Mouse (Mus musculus): ENCODE data around the gene Pde4b. TPM values are rescaled to one million over a fixed set of nuclear protein-coding genes. Genes with fewer than 3 reads are reported as not detected.

The Pde4b gene
- polyA plus RNA-seq, 1 experiment from 2014 or later = 6.2 TPM

DNA sequence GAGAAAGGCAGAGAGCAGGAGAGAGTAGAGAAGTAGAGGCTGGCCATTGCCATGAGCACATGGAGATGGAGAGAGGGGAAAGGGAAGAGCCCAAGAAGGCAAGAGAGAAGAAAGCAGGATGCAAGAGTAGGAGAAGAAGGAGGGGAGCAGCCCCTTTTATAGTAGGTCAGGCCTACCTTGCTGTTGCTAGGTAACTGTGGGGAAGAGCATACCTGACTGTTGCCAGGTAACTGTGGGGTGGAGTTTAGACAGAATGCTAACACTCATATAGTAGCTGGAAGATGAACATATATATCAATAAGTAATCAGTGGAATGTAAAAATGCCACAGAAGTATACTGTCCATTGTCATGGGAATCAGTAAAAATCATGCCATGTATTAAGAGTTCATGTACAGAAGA is 172.9 kb downstream of the Pde4b start:
- Histone ChIP-seq H3K9me3 (replicated peaks) (no peaks in the 10 kb centered on the region), H3K36me3 (no peaks in the 10 kb centered on the region), H3K4me3 (no peak overlapping the region), H3K27ac (no peak overlapping the region), H3K4me1 (peaks cover 1% of the 10 kb centered on the region; the same call in 1 of the 2 replicates), H3K27me3 (ENCODE audit: low read depth, poor library complexity, severe bottlenecking) (no peaks in the 10 kb centered on the region)
- no peak for DNase-seq (ENCODE audit: low spot score)

- Histone ChIP-seq H3K9me3 (replicated peaks) (no peaks in the 10 kb centered on the region), H3K27me3 (ENCODE audit: low read depth, poor library complexity, severe bottlenecking) (no peaks in the 10 kb centered on the region), H3K4me1 (no peaks in the 10 kb centered on the region), H3K4me3 (no peak overlapping the region), H3K36me3 (no peaks in the 10 kb centered on the region), H3K27ac (no peak overlapping the region)
- 87% methylated on average over 3 of the region's 3 CpGs for WGBS
- DNase-seq (ENCODE audit: low spot score) = no peak
Measured at GRCm38 (mm10) chr4:102272313-102272712, 185.0 kb downstream of the Pde4b start.

DNA sequence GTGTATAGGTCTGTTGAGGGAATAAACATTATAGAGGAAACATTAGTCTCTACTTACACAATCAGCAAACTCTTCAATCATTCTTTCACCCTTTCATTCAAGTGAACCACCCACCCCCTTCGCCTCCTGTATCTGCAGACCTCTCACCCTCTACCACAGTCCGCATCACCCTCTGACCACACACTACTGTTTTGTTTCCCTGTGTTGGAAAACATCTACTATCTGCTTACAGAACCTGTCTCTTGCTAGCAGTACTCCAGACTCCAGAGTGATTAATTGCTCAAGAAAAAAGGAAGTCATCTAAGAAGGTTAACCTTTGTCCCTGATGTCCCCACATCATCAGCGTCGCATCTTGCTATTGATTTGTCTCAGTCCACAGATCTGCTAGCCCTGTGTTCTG is 185.4 kb downstream of the Pde4b start:
- no peaks in the 10 kb centered on the region for H3K27me3 ChIP-seq (ENCODE audit: low read depth, poor library complexity, severe bottlenecking)
- no peak overlapping the region for H3K4me3 ChIP-seq
- DNase-seq (ENCODE audit: low spot score) = no peak
- H3K36me3 ChIP-seq = no peaks in the 10 kb centered on the region
- H3K4me1 ChIP-seq = no peaks in the 10 kb centered on the region
- no peaks in the 10 kb centered on the region for H3K9me3 ChIP-seq (replicated peaks)
- H3K27ac ChIP-seq = no peak overlapping the region
- 74% methylated on average over 4 of the region's 4 CpGs for WGBS

DNA sequence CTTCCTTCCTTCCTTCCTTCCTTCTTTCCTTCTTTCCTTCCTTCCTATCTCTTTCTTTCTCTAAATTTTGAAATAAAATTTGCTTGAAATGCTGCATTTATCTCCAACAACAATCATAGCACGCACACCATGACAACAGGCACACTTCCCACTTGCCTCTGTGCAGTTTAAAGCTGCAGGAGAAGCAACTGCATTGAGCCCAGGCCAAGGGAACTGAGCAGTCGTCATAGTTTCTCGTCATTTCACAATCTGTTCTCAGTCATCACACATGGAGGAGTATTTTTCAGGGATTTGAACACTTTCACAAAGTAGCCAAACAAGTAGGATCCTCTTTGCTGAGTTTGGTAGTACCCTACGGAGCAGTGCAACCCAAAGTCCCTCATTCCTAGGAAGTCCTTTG is 188.4 kb downstream of the Pde4b start:
- H3K9me3 ChIP-seq (replicated peaks) = no peaks in the 10 kb centered on the region
- DNase-seq (ENCODE audit: low spot score) = no peak
- H3K27me3 ChIP-seq (ENCODE audit: low read depth, poor library complexity, severe bottlenecking) = no peaks in the 10 kb centered on the region
- H3K4me1 ChIP-seq = no peaks in the 10 kb centered on the region
- no peak overlapping the region for H3K27ac ChIP-seq
- 81% methylated on average over 4 of the region's 4 CpGs for WGBS
- no peaks in the 10 kb centered on the region for H3K36me3 ChIP-seq
- no peak overlapping the region for H3K4me3 ChIP-seq

DNA sequence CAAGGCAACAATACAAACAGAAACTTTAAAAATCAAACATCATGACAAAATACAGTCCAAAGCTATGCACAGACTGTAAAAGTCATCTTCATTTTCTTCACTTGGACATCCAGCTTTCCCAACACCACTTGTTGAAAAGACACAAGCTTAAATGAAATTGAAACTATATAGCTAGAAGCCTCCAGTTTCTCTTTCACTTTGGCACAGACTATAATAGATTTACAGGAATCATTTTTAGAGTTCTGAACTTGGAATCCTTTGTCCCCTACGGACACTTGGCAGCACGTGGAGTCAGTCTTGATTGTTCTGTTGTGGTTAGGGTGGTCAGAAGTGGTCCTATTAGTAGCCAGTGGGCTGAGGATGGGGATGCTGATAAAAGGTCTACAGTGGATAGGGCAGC is 191.6 kb downstream of the Pde4b start:
- no peaks in the 10 kb centered on the region for H3K4me1 ChIP-seq
- H3K9me3 ChIP-seq (replicated peaks) = no peaks in the 10 kb centered on the region
- H3K36me3 ChIP-seq = no peaks in the 10 kb centered on the region
- H3K4me3 ChIP-seq = no peak overlapping the region
- no peaks in the 10 kb centered on the region for H3K27me3 ChIP-seq (ENCODE audit: low read depth, poor library complexity, severe bottlenecking)
- WGBS = 89% methylated on average over 2 of the region's 2 CpGs
- DNase-seq (ENCODE audit: low spot score) = no peak
- H3K27ac ChIP-seq = no peak overlapping the region

- Histone ChIP-seq H3K9me3 (replicated peaks) (no peaks in the 10 kb centered on the region), H3K27me3 (ENCODE audit: low read depth, poor library complexity, severe bottlenecking) (no peaks in the 10 kb centered on the region), H3K27ac (no peak overlapping the region), H3K36me3 (no peaks in the 10 kb centered on the region), H3K4me3 (no peak overlapping the region), H3K4me1 (no peaks in the 10 kb centered on the region)
- WGBS = 94% methylated on average over 6 of the region's 6 CpGs
- DNase-seq (ENCODE audit: low spot score) = no peak
Measured at GRCm38 (mm10) chr4:102287172-102287571, 199.8 kb downstream of the Pde4b start.

- DNase-seq (ENCODE audit: low spot score) = no peak
- H3K27ac ChIP-seq = no peak overlapping the region
- H3K36me3 ChIP-seq = no peaks in the 10 kb centered on the region
- H3K4me3 ChIP-seq = no peak overlapping the region
- no peaks in the 10 kb centered on the region for H3K4me1 ChIP-seq
- no peaks in the 10 kb centered on the region for H3K9me3 ChIP-seq (replicated peaks)
- H3K27me3 ChIP-seq (ENCODE audit: low read depth, poor library complexity, severe bottlenecking) = no peaks in the 10 kb centered on the region
- WGBS = 73% methylated on average over 6 of the region's 6 CpGs
Measured at GRCm38 (mm10) chr4:102290052-102290734, 202.8 kb downstream of the Pde4b start.

- Histone ChIP-seq H3K4me1 (no peaks in the 10 kb centered on the region), H3K9me3 (replicated peaks) (no peaks in the 10 kb centered on the region), H3K4me3 (no peak overlapping the region), H3K36me3 (no peaks in the 10 kb centered on the region), H3K27ac (no peak overlapping the region), H3K27me3 (ENCODE audit: low read depth, poor library complexity, severe bottlenecking) (no peaks in the 10 kb centered on the region)
- DNase-seq (ENCODE audit: low spot score) = no peak
Measured at GRCm38 (mm10) chr4:102297558-102297957, 210.2 kb downstream of the Pde4b start.

DNA sequence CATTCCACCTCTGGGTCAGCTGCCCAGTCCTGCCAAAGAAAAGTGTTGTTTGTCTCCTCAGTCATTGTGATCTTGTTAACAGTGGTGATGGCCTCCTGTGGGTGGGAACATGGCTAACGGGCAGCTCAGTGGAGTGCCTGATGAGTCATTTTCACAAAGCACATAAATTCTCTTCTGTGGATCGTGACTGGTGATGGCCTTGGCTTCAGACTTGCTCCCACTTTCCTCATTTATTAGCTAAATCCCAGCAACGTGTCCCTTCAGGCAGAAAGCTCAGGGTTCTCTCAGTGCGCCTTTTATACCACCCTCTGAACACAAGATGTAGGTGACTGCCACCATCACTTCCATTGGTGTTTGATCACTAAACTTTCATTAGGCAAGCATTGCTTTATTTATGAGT is 215.2 kb downstream of the Pde4b start:
- Histone ChIP-seq H3K36me3 (no peaks in the 10 kb centered on the region), H3K27me3 (ENCODE audit: low read depth, poor library complexity, severe bottlenecking) (no peaks in the 10 kb centered on the region), H3K4me1 (no peaks in the 10 kb centered on the region), H3K4me3 (no peak overlapping the region), H3K27ac (no peak overlapping the region), H3K9me3 (replicated peaks) (no peaks in the 10 kb centered on the region)
- 77% methylated on average over 4 of the region's 4 CpGs for WGBS
- no peak for DNase-seq (ENCODE audit: low spot score)

DNA sequence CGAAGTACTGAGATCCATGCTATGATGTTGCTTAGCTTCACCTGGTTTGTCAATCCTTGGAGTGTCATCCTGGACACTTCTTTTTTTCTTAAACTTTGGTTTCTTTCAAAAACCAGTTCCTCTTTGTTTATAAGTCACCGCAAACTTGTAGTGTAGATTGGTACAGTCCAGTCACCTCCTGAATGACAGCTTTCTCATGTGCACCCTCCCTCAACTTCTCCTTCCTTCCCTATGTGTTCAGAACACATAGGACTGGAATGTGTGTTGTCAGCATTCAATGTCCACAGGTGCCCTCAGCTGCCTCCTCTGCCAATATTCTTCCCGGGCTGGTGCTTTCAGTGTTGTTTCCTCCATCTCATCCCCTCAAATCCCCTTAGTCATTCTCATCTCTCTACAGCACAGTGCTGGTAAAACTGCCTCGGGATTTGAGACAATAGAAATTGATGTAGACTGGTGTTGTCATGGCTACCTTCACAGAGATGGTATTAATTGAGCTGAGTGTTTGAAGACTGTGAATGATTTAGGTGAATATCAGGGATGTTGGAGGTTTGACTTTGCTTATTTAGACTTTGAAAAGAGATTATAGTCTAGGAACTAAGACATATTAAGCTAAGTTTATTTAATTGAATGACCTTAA is 220.4 kb downstream of the Pde4b start:
- H3K4me1 ChIP-seq = no peaks in the 10 kb centered on the region
- WGBS = 85% methylated on average over 4 of the region's 4 CpGs

GRCm38 (mm10) chr4:102310630-102311029 is 223.3 kb downstream of the Pde4b start:
- no peak overlapping the region for H3K4me3 ChIP-seq
- H3K9me3 ChIP-seq (replicated peaks) = no peaks in the 10 kb centered on the region
- no peaks in the 10 kb centered on the region for H3K27me3 ChIP-seq (ENCODE audit: low read depth, poor library complexity, severe bottlenecking)
- no peaks in the 10 kb centered on the region for H3K36me3 ChIP-seq
- H3K27ac ChIP-seq = no peak overlapping the region
- no peaks in the 10 kb centered on the region for H3K4me1 ChIP-seq
- DNase-seq (ENCODE audit: low spot score) = no peak

More for the DNA sequence above, 220.4 kb downstream of the Pde4b start:
- Histone ChIP-seq H3K36me3 (no peaks in the 10 kb centered on the region), H3K27ac (no peak overlapping the region), H3K27me3 (ENCODE audit: low read depth, poor library complexity, severe bottlenecking) (no peaks in the 10 kb centered on the region), H3K4me3 (no peak overlapping the region), H3K9me3 (replicated peaks) (no peaks in the 10 kb centered on the region)
- DNase-seq (ENCODE audit: low spot score) = no peak

DNA sequence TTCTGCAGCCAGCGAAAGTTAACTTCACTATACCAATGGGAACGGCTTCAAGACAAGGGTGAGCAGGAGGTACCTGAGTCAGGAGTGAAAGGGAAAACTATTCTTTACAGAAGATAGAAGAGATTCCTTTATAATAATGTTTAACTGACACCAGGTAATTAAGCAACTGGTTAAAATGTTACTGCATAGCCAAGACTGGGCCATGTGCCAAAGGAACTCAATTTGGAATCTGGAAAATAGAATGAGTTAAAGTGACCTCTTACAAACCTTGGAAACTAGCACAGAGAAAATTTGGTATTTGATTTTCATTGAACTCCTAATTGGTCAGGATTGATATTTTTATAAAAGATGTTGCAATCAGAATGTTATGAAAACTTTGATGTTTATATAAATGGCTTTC is 228.7 kb downstream of the Pde4b start:
- DNase-seq (ENCODE audit: low spot score) = no peak
- H3K4me1 ChIP-seq = no peaks in the 10 kb centered on the region
- no peaks in the 10 kb centered on the region for H3K9me3 ChIP-seq (replicated peaks)
- WGBS = 97% methylated on average over 2 of the region's 2 CpGs
- H3K36me3 ChIP-seq = no peaks in the 10 kb centered on the region
- no peaks in the 10 kb centered on the region for H3K27me3 ChIP-seq (ENCODE audit: low read depth, poor library complexity, severe bottlenecking)
- no peak overlapping the region for H3K4me3 ChIP-seq
- H3K27ac ChIP-seq = no peak overlapping the region

DNA sequence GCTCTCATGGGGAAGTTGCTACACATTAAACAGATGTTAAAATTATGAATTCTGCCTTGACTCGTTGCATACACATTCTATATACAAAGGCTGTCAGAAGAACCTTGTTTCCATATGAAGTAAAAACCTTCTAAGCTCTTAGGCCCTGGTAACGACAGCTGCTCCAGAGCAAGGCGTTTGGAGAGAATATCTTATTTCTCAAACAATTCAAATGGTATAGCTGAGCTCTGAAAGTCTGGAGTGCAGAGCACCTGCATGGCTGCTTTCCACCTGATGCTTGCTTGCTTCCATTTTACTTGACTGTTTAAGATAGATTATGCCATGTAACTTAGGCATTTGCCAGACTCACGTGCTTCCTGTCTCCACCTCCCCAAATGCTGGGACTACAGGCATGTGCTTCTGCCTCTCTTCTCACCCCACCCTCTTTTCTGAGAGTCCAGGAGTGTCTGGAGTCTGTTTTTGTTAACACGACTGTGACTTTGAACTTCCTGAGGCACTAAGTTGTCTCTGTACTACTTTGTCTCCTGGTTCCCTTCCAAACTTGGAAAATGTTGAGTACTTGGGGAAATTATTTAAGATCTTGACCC is 229.4 kb downstream of the Pde4b start:
- Histone ChIP-seq H3K9me3 (replicated peaks) (no peaks in the 10 kb centered on the region), H3K36me3 (no peaks in the 10 kb centered on the region), H3K27ac (no peak overlapping the region), H3K4me1 (no peaks in the 10 kb centered on the region), H3K4me3 (no peak overlapping the region), H3K27me3 (ENCODE audit: low read depth, poor library complexity, severe bottlenecking) (no peaks in the 10 kb centered on the region)
- WGBS = 76% methylated on average over 5 of the region's 5 CpGs
- no peak for DNase-seq (ENCODE audit: low spot score)
